Mouse (Mus musculus) lung, embryonic 16.5 days (tissue): Measurements from ENCODE around the gene Pax5. TPM values are rescaled to one million over a fixed set of nuclear protein-coding genes. Genes with fewer than 3 reads are reported as not detected.

ENCODE experiments used
- ATAC-seq: fragments of 200-750 bp; cut with Nextera tagmentation; 2 replicates; pipeline ENCODE4 v1.8.0; 2017; ENCODE audit warnings: low read depth, mild to moderate bottlenecking, moderate library complexity
- H3K27ac ChIP-seq: fragments of 300-500 bp; sonication (generic); 2 replicates; pipeline ENCODE4 v1.5.1; 2014; ENCODE audit warnings: mild to moderate bottlenecking, control low read depth, low read length
- H3K27me3 ChIP-seq: fragments of 300-500 bp; sonication (generic); 2 replicates; pipeline ENCODE4 v1.6.1; 2014; ENCODE audit warnings: low read depth, low read length, mixed read lengths; ENCODE audit not compliant: control insufficient read depth, insufficient read depth
- H3K36me3 ChIP-seq: fragments of 300-500 bp; sonication (generic); 2 replicates; pipeline ENCODE4 v1.6.1; 2014; ENCODE audit warnings: low read length; ENCODE audit not compliant: control insufficient read depth, insufficient read depth
- H3K4me1 ChIP-seq: fragments of 300-500 bp; sonication (generic); replicated peaks from 2 replicates; pipeline ENCODE4 v1.6.1; 2014; ENCODE audit warnings: low read length, mixed read lengths; ENCODE audit not compliant: control insufficient read depth, insufficient read depth
- H3K4me2 ChIP-seq: fragments of 300-500 bp; sonication (generic); 2 replicates; pipeline ENCODE4 v1.6.1; 2014; ENCODE audit warnings: low read depth, low read length, control low read depth
- H3K4me3 ChIP-seq: fragments of 300-500 bp; sonication (generic); 2 replicates; pipeline ENCODE4 v1.5.1; 2014; ENCODE audit warnings: mild to moderate bottlenecking, low read length, control low read depth
- H3K9ac ChIP-seq: fragments of 300-500 bp; sonication (generic); 2 replicates; pipeline ENCODE4 v1.6.1; 2014; ENCODE audit warnings: low read length, control low read depth
- H3K9me3 ChIP-seq: fragments of 300-500 bp; sonication (generic); 2 replicates; pipeline ENCODE4 v1.6.1; 2016; ENCODE audit warnings: low read length; ENCODE audit not compliant: control insufficient read depth
- WGBS: fragments of 180-500 bp; shearing (Covaris S2); extraction: QIAGEN DNeasy Blood & Tissue Kit; methylation state at CpG from one replicate; pipeline ENCODE4 v1.1.7; 2014; 5-methylcytosine and 5-hydroxymethylcytosine counted together
- polyA plus RNA-seq: library from polyadenylated mRNA; unstranded; fragments of >200 nt; fragmentation: Nextera tagmentation; extraction: Ambion mirVana; gene quantifications from 2 replicates; pipeline ENCODE4 v1.2.1, GENCODE M21; 2015

The Pax5 gene
- polyA plus RNA-seq, 1 experiment from 2014 or later: not detected

DNA sequence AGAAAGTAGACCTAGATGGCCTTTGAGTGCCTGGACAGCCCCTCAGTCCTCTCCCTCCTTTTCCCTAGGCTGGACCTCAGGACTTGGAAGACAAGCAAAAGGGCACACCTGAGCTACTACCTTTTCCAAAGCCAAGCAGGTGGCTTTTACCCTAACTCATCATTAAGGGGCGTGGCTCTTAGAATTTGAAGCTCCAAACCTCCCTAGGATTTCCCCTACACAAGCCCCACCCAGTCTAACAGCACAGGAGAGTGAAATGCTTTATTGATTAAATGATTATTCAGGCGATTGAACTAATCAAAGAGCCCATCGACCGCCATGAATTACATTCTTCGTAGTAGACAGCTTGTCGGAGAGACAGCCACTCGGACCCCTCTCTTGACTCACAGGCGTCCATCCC is 2.0 kb downstream of the Pax5 start:
- Histone ChIP-seq H3K9me3 (no peaks in the 10 kb centered on the region), H3K4me3 (no peak overlapping the region), H3K4me2 (no peak overlapping the region), H3K36me3 (no peaks in the 10 kb centered on the region), H3K9ac (no peak overlapping the region), H3K4me1 (peaks cover 11% of the 10 kb centered on the region; the same call in 1 of the 2 replicates), H3K27me3 (peaks cover 91% of the 10 kb centered on the region), H3K27ac (no peak overlapping the region)
- 42% methylated on average over 8 of the region's 8 CpGs for WGBS
- ATAC-seq: no peak

DNA sequence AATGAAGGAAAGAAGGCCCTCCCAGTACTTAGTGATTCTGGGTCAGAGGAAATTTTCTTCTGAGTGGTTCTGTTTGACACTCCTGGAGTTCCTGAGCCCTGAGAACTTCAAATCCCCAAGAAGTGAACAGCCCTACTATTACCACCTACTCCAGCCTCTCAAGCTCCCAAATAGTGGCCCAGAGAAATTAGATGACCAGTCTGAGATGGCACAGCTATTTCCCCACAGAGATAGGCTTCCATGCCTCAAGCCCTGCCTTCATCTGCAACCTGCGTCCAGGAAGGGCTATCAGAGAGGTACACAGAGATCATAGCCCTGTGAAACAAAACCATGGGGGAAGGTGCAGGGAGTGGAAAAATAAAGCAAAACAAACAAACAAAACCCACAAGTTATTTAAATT is 3.4 kb downstream of the Pax5 start:
- 16% methylated on average over 1 of the region's 1 CpGs for WGBS
- Histone ChIP-seq H3K27ac (no peak overlapping the region), H3K9me3 (no peaks in the 10 kb centered on the region), H3K9ac (no peak overlapping the region), H3K4me3 (no peak overlapping the region), H3K36me3 (no peaks in the 10 kb centered on the region), H3K4me2 (no peak overlapping the region), H3K27me3 (peaks cover 91% of the 10 kb centered on the region), H3K4me1 (peaks cover 11% of the 10 kb centered on the region; the same call in 1 of the 2 replicates)
- no peak for ATAC-seq

DNA sequence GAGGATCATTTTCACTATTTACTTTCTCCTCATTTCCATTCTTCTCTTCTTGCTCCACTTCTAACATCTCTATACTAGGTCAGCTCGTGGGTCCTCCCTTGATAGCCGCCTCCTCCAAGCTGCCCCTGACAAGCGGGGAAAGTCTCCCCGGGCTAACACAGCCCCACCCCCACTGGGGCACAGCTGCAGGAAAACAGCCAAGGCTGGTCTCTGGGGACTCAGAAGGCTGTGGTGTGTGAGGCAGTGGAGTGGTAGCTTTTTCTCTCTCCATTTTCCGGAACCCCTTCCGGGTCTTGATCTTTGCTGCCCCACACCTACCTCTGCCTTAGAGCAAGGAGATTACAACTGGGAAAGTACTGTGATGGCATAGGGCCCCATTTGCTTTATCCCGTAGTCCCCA is 4.3 kb downstream of the Pax5 start:
- no peak overlapping the region for H3K27ac ChIP-seq
- no peak overlapping the region for H3K4me3 ChIP-seq
- H3K4me1 ChIP-seq: peaks cover 11% of the 10 kb centered on the region; the same call in 1 of the 2 replicates
- no peaks in the 10 kb centered on the region for H3K36me3 ChIP-seq
- H3K9ac ChIP-seq: no peak overlapping the region
- no peak for ATAC-seq
- H3K4me2 ChIP-seq: no peak overlapping the region
- 10% methylated on average over 7 of the region's 7 CpGs for WGBS
- no peaks in the 10 kb centered on the region for H3K9me3 ChIP-seq
- peaks cover 91% of the 10 kb centered on the region for H3K27me3 ChIP-seq

DNA sequence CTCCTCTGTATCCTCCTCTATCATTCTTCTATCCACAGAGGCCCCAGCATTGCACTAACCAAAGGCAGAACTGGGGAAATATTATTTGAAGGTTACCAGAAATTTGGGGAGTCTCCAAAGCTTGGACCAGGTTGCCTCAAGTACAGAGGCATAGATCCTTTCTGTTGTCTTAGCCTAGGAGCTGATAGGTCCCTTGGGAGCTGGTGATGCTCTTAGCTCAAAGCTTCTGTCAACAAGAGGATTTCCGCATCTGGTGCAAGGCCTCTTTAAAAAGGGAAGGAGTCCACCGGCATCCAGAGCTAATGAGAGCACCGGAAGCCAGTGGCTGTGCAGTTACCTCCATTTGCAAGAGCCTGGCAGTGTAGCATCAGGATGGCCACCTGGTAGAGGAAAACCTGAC is 5.1 kb downstream of the Pax5 start:
- no peak for ATAC-seq
- no peak overlapping the region for H3K4me3 ChIP-seq
- H3K9ac ChIP-seq: no peak overlapping the region
- H3K27ac ChIP-seq: no peak overlapping the region
- H3K27me3 ChIP-seq: peaks cover 91% of the 10 kb centered on the region
- H3K4me2 ChIP-seq: no peak overlapping the region
- no peaks in the 10 kb centered on the region for H3K9me3 ChIP-seq
- H3K4me1 ChIP-seq: peaks cover 11% of the 10 kb centered on the region; the same call in 1 of the 2 replicates
- WGBS: 5% methylated on average over 3 of the region's 3 CpGs
- H3K36me3 ChIP-seq: no peaks in the 10 kb centered on the region

DNA sequence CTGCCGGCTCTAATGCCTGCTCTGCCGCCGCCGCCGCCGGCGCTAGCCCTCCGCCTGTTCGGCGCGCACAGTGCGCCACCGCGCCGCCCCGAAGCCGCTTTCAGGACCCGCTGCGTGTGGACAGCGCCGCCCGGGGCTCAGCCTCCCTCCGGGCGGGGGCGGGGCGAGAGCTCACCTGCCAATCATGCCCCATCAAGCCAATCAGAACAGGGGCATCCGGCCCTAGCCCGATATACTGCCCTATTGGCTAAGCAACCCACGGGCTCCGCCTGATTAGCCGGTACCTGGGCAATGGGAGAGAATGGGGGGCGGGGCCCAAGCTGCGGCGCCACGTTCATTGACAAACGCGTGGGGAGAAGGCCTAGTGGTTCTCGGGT is 5.9 kb downstream of the Pax5 start:
- H3K4me2 ChIP-seq: peak overlapping the region; percentile 56
- H3K9ac ChIP-seq: no peak overlapping the region
- peaks cover 11% of the 10 kb centered on the region; the same call in 1 of the 2 replicates for H3K4me1 ChIP-seq
- H3K4me3 ChIP-seq: peak overlapping the region; percentile 43
- no peak overlapping the region for H3K27ac ChIP-seq
- H3K27me3 ChIP-seq: peaks cover 88% of the 10 kb centered on the region
- H3K9me3 ChIP-seq: no peaks in the 10 kb centered on the region
- H3K36me3 ChIP-seq: no peaks in the 10 kb centered on the region
- ATAC-seq: peak; percentile 99
- under 1% methylated on average over 38 of the region's 38 CpGs for WGBS

DNA sequence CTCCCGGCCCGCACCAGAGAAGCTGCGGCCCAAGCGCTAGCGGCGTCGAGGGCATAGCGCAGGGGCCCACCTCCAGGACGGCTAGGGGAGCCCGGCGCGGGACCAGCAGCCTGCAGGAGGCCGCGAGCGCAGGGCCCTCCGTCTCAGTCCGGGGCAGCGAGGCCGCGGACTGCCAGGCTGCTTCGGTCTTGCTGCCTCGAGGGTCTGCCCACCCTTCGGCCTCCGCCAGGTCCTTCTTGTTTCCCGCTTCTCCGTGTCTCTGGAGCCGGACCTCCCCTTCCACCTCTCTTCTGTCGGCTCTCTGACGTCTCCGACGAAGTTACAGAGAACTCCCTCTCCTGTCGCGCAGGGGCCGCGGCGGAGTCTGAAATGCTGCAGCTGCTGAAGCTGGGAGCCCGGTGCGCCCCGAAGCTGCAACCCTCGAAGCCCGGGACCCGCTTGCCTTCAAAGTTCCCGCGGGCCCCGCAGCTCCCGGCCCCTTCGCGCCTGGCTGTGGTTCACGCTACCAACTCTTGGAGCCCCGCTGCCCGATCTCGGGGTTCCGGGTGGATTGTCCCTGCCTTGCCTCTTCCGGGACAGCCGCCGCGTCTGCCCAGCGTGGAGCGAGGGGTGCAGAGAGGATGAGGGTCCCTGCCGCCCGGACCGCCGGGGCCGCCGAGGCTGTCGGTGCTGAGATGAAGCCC is 6.5 kb downstream of the Pax5 start:
- no peaks in the 10 kb centered on the region for H3K36me3 ChIP-seq
- H3K4me3 ChIP-seq: peak overlapping the region; percentile 43
- 0 out of 2 replicates have a peak, but pooled peaks have one; percentile 1 for ATAC-seq
- H3K4me2 ChIP-seq: peak overlapping the region; percentile 56
- peaks cover 11% of the 10 kb centered on the region; the same call in 1 of the 2 replicates for H3K4me1 ChIP-seq
- no peaks in the 10 kb centered on the region for H3K9me3 ChIP-seq
- H3K27me3 ChIP-seq: peaks cover 86% of the 10 kb centered on the region
- H3K9ac ChIP-seq: no peak overlapping the region
- under 1% methylated on average over 56 of the region's 66 CpGs for WGBS
- H3K27ac ChIP-seq: no peak overlapping the region

DNA sequence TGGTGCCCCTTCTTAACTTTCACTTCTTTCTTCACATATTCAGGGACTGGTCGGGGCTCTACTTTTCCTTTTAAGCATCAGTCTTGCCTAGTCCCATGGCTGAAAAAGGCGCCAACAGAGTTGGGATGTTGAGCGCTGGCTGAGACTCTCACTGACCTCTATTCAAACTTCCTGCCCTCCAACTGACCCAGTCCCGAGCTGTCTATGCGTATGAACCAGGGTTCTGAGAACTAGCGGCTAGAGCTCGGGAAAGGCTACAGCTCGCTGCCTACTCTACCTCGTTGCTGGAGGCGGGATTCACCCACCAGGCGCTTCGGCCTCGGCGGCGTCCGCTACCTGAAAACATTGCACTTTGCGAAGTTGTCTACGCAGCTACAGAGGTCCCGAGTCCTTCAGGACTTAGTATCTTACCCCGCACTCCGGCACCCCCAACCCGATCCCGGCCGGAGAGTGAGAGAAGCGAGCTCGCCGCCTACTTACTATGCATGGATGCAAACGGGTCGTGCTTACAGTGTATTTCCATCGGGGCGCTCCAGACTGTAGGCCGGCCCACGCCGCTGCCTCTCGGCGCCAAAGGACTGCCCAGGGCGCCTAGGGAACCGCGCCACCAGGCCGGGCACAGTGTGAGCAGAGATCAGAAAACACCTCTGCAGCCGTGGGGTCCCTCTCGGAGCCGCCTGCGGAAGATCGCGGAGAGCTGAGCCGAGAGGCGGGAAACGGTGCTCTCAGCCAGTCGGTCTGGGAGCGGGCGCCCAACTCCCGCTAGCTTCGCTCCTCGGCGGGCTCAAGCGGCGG is 7.2 kb downstream of the Pax5 start:
- Histone ChIP-seq H3K9me3 (no peaks in the 10 kb centered on the region), H3K27me3 (peaks cover 84% of the 10 kb centered on the region), H3K4me1 (peaks cover 11% of the 10 kb centered on the region; the same call in 1 of the 2 replicates), H3K4me2 (0 out of 2 replicates have a peak overlapping the region, but pooled peaks have one; percentile 56), H3K27ac (no peak overlapping the region), H3K4me3 (peak overlapping the region; percentile 43), H3K9ac (no peak overlapping the region), H3K36me3 (no peaks in the 10 kb centered on the region)
- 1% methylated on average over 58 of the region's 58 CpGs for WGBS
- ATAC-seq: no peak

DNA sequence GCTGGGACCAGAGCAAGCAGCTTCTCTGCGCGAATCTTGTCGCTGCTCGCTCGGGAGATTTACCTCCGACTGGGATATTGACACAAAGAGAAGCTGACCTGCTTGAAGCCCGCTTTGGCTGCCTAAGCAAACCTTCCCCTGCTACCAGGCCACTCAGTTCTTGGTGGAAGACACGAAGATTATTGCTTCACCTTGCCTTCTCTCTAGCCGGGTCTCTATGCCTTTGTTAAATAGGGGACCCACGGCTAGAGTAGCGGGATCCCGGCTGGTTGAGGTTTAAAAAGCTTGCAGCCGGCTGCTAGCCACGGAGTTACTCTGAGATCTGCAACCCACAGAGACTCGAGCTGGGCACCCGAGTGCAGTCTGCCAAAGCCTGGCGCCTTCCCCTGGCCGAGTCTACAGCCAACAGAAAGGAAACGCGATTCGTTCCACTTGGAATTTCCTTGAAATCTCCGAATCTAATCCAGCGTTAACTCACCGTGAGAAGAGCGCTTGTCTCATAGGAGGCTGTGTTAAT is 8.2 kb downstream of the Pax5 start:
- no peak for ATAC-seq

DNA sequence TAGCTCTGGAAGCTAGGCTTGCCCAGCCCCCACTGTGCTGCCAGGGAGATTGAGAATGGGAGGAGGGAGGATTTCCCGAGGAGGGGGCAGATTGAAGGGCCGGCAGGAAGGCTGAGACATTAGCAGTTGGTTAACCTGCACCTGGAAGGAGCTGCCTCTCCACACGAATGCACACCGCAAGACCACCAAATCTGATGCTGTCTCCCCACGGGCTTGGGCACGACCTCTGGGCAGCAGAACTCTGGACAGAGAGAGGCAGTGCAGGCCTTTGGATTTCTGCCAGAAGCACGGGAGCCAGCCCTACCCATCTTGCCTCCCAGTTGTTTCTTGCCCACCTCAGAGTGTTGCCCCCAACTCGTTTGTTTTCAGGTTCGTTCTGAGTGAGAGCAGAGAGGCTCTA is 8.8 kb downstream of the Pax5 start:
- Histone ChIP-seq H3K9me3 (no peaks in the 10 kb centered on the region), H3K4me3 (no peak overlapping the region), H3K36me3 (no peaks in the 10 kb centered on the region), H3K4me2 (no peak overlapping the region), H3K27me3 (peaks cover 77% of the 10 kb centered on the region), H3K4me1 (peaks cover 11% of the 10 kb centered on the region; the same call in 1 of the 2 replicates), H3K9ac (no peak overlapping the region), H3K27ac (no peak overlapping the region)
- no peak for ATAC-seq
- WGBS: 2% methylated on average over 9 of the region's 9 CpGs

More for the DNA sequence above, 8.2 kb downstream of the Pax5 start:
- H3K4me2 ChIP-seq: no peak overlapping the region
- no peak overlapping the region for H3K27ac ChIP-seq
- peaks cover 82% of the 10 kb centered on the region for H3K27me3 ChIP-seq
- peaks cover 11% of the 10 kb centered on the region; the same call in 1 of the 2 replicates for H3K4me1 ChIP-seq
- H3K4me3 ChIP-seq: no peak overlapping the region
- H3K9ac ChIP-seq: no peak overlapping the region
- no peaks in the 10 kb centered on the region for H3K9me3 ChIP-seq
- H3K36me3 ChIP-seq: no peaks in the 10 kb centered on the region
- 2% methylated on average over 25 of the region's 25 CpGs for WGBS
